Mouse (Mus musculus) urinary bladder, postnatal 25 days (tissue): ENCODE measurements around the gene Pyurf.

Experiments used
- DNase-seq: peaks from one replicate; pipeline ENCODE4 v3.0.0; 2022; ENCODE audit warnings: low spot score

Gene Pyurf

GRCm38 (mm10) chr6:57691467-57692261 lies at the start of gene Pyurf:
Gene Pyurf (minus strand): TSS chr6:57692078.
- peak; percentile 77 for DNase-seq

GRCm38 (mm10) chr6:57721347-57721746 lies 29.5 kb upstream of the Pyurf start:
- no peak for DNase-seq

- no peak for DNase-seq
These were observed 19.8 kb upstream of the Pyurf start for GRCm38 (mm10) chr6:57711726-57712125.

- DNase-seq: no peak
These were observed 14.8 kb upstream of the Pyurf start for GRCm38 (mm10) chr6:57706721-57707120.

GRCm38 (mm10) chr6:57703703-57704102 lies 11.8 kb upstream of the Pyurf start:
- DNase-seq: no peak

- DNase-seq: peak; percentile 93
These were observed 11.0 kb upstream of the Pyurf start for GRCm38 (mm10) chr6:57702743-57703499.

- peak; percentile 21 for DNase-seq
These were observed 10.5 kb upstream of the Pyurf start, which contains the start of gene Lancl2 for GRCm38 (mm10) chr6:57702376-57702742. Gene Lancl2 (plus strand): TSS chr6:57702540.

- no peak for DNase-seq
These were observed 9.8 kb upstream of the Pyurf start for GRCm38 (mm10) chr6:57701686-57702085.

- DNase-seq: no peak
These were observed 1.2 kb upstream of the Pyurf start for GRCm38 (mm10) chr6:57693116-57693515.

GRCm38 (mm10) chr6:57684156-57684555 lies 7.7 kb downstream of the Pyurf start:
- DNase-seq: no peak

- DNase-seq: no peak
These were observed 30.6 kb downstream of the Pyurf start for GRCm38 (mm10) chr6:57661295-57661694.

GRCm38 (mm10) chr6:57647256-57647655 lies 44.6 kb downstream of the Pyurf start:
- DNase-seq: no peak

- DNase-seq: peak; percentile 35
These were observed 50.1 kb downstream of the Pyurf start for GRCm38 (mm10) chr6:57641789-57642188.

GRCm38 (mm10) chr6:57639531-57639930 lies 52.3 kb downstream of the Pyurf start:
- DNase-seq: no peak
